Mouse (Mus musculus) heart, postnatal 0 days (tissue): ENCODE data around the gene Jak2.

ENCODE experiments used
- CTCF ChIP-seq: IDR thresholded peaks from 2 replicates; pipeline ENCODE4 v1.5.1; 2016; ENCODE audit warnings: antibody characterized with exemption, control low read depth, low read depth
- EP300 ChIP-seq: IDR thresholded peaks from 2 replicates; pipeline ENCODE4 v1.6.1; 2016; ENCODE audit warnings: antibody characterized with exemption, low read depth

- peak; percentile 31; the same call in 1 of the 2 replicates for TF ChIP-seq CTCF
- TF ChIP-seq EP300 = no peak
Observed at GRCm38 (mm10) chr19:29251191-29251957, at the start of gene Jak2.
